Comparison of ENCODE assay signal across 9 mouse cellular contexts in genomic region chr11:116145481-116146293, GRCm38 (mm10). TPM values are rescaled to one million over a fixed set of nuclear protein-coding genes. Genes with fewer than 3 reads are reported as not detected.
DNase-seq lines count a peak whose midpoint lies in the region; ATAC-seq lines count a peak whose summit lies in the region.
"Had no signal": no experiment of that assay in that cellular context is flagged by ENCODE, and none has a peak within 500 bp of the region (broad histone marks: within the 10 kb centered on the region; RNA-seq: fewer than 3 reads in every experiment).

No protein-coding gene starts in this region.

- no peak for ATAC-seq in hindbrain, embryonic 13.5 days (ENCODE audit: low FRiP score)
- no peak for ATAC-seq in limb, embryonic 13.5 days (ENCODE audit: low FRiP score, low read depth)
- no peak for ATAC-seq in intestine, embryonic 16.5 days

- peak overlapping the region; percentile 48 for H3K27ac ChIP-seq in hindbrain, embryonic 13.5 days
- H3K27ac ChIP-seq in hindbrain, embryonic 10.5 days = no peak overlapping the region
- no peak overlapping the region for H3K27ac ChIP-seq in limb, embryonic 13.5 days
- H3K27ac ChIP-seq in intestine, embryonic 16.5 days (ENCODE audit: low read length) = no peak overlapping the region

- H3K36me3 ChIP-seq in hindbrain, embryonic 13.5 days = peaks cover 95% of the 10 kb centered on the region
- peaks cover 91% of the 10 kb centered on the region for H3K36me3 ChIP-seq in hindbrain, embryonic 10.5 days
- peaks cover 95% of the 10 kb centered on the region for H3K36me3 ChIP-seq in limb, embryonic 13.5 days
- peaks cover 11% of the 10 kb centered on the region for H3K36me3 ChIP-seq in intestine, embryonic 16.5 days (ENCODE audit: control insufficient read depth, insufficient read depth, low read length)

- WGBS in hindbrain, embryonic 13.5 days = 56% methylated on average over 18 of the region's 18 CpGs
- 56% methylated on average over 18 of the region's 18 CpGs for WGBS in hindbrain, embryonic 10.5 days
- WGBS in limb, embryonic 13.5 days = 63% methylated on average over 18 of the region's 18 CpGs
- WGBS in intestine, embryonic 16.5 days = 72% methylated on average over 18 of the region's 18 CpGs

- H3K9me3 ChIP-seq in hindbrain, embryonic 13.5 days = no peaks in the 10 kb centered on the region
- no peaks in the 10 kb centered on the region for H3K9me3 ChIP-seq in hindbrain, embryonic 10.5 days
- no peaks in the 10 kb centered on the region for H3K9me3 ChIP-seq in limb, embryonic 13.5 days
- H3K9me3 ChIP-seq in intestine, embryonic 16.5 days (ENCODE audit: control insufficient read depth, low read length) = no peaks in the 10 kb centered on the region

- no peaks in the 10 kb centered on the region for H3K27me3 ChIP-seq in hindbrain, embryonic 13.5 days
- no peaks in the 10 kb centered on the region for H3K27me3 ChIP-seq in hindbrain, embryonic 10.5 days (ENCODE audit: insufficient read depth, poor library complexity, severe bottlenecking)
- H3K27me3 ChIP-seq in limb, embryonic 13.5 days = no peaks in the 10 kb centered on the region
- H3K27me3 ChIP-seq in intestine, embryonic 16.5 days (replicated peaks; ENCODE audit: control insufficient read depth, insufficient read depth, low read length) = no peaks in the 10 kb centered on the region

- peaks cover 10% of the 10 kb centered on the region for H3K4me1 ChIP-seq in hindbrain, embryonic 13.5 days (replicated peaks)
- H3K4me1 ChIP-seq in hindbrain, embryonic 10.5 days (replicated peaks) = peaks cover 40% of the 10 kb centered on the region
- no peaks in the 10 kb centered on the region for H3K4me1 ChIP-seq in limb, embryonic 13.5 days
- H3K4me1 ChIP-seq in intestine, embryonic 16.5 days (ENCODE audit: control insufficient read depth, insufficient read depth, low read length) = no peaks in the 10 kb centered on the region

- no peak overlapping the region for H3K4me3 ChIP-seq in hindbrain, embryonic 13.5 days
- no peak overlapping the region for H3K4me3 ChIP-seq in hindbrain, embryonic 10.5 days
- no peak overlapping the region for H3K4me3 ChIP-seq in limb, embryonic 13.5 days
- no peak overlapping the region for H3K4me3 ChIP-seq in intestine, embryonic 16.5 days (ENCODE audit: low read length)

- no peak overlapping the region for H3K9ac ChIP-seq in hindbrain, embryonic 13.5 days
- 0 out of 2 replicates have a peak overlapping the region, but pooled peaks have one; percentile 21 for H3K9ac ChIP-seq in limb, embryonic 13.5 days
- H3K9ac ChIP-seq in intestine, embryonic 16.5 days (ENCODE audit: low read depth, low read length) = no peak overlapping the region

- no peak for DNase-seq in hindbrain, embryonic 10.5 days (ENCODE audit: low spot score)
- peak; percentile 32 for DNase-seq in urinary bladder, postnatal 14 days (ENCODE audit: low spot score)
- no peak for DNase-seq in urinary bladder, postnatal 36 days (ENCODE audit: low spot score in 2 of 2)
- DNase-seq in embryo, embryonic 10 days (ENCODE audit: low spot score) = no peak
- no peak for DNase-seq in adrenal gland, adult 2 months
- DNase-seq: gastrocnemius, postnatal 36 days had no signal

- H3K4me2 ChIP-seq in hindbrain, embryonic 13.5 days = no peak overlapping the region
- no peak overlapping the region for H3K4me2 ChIP-seq in limb, embryonic 13.5 days (replicated peaks)
- H3K4me2 ChIP-seq in intestine, embryonic 16.5 days (ENCODE audit: low read depth, low read length) = no peak overlapping the region

RNA-seq across cellular contexts. Expression of gene Mrpl38, which starts 7.0 kb away (rescaled TPM):
- 76.4 and 78.2 TPM in 2 replicates for polyA plus RNA-seq in hindbrain, embryonic 13.5 days (2015; fragmentation: Nextera tagmentation; extraction: Ambion mirVana)
- polyA plus RNA-seq in hindbrain, embryonic 10.5 days (2016; fragmentation: Nextera tagmentation; extraction: Ambion mirVana) = 108 and 114 TPM in 2 replicates
- polyA plus RNA-seq in limb, embryonic 13.5 days (2015; fragmentation: Nextera tagmentation; extraction: Ambion mirVana) = 86.0 and 86.3 TPM in 2 replicates
- 104 and 110 TPM in 2 replicates for polyA plus RNA-seq in intestine, embryonic 16.5 days (2015; fragmentation: Nextera tagmentation; extraction: Ambion mirVana)
- total RNA-seq in adrenal gland, adult 2 months (2021) = 100 to 1,000 TPM; 102 to 108 TPM
- polyA plus RNA-seq in adrenal gland, adult 2 months (2012; rRNA removed) = 134 and 167 TPM in 2 replicates

RNA-seq across cellular contexts. Expression of gene Trim65, which starts 14.8 kb away (rescaled TPM):
- polyA plus RNA-seq in hindbrain, embryonic 13.5 days (2015; fragmentation: Nextera tagmentation; extraction: Ambion mirVana) = 1.9 and 2.3 TPM in 2 replicates
- polyA plus RNA-seq in hindbrain, embryonic 10.5 days (2016; fragmentation: Nextera tagmentation; extraction: Ambion mirVana) = 1.8 and 2.0 TPM in 2 replicates
- 2.3 and 3.2 TPM in 2 replicates for polyA plus RNA-seq in limb, embryonic 13.5 days (2015; fragmentation: Nextera tagmentation; extraction: Ambion mirVana)
- polyA plus RNA-seq in intestine, embryonic 16.5 days (2015; fragmentation: Nextera tagmentation; extraction: Ambion mirVana) = 7.7 and 9.3 TPM in 2 replicates
- total RNA-seq in adrenal gland, adult 2 months (2021) = 10 to 100 TPM in 1 of 2 experiments, 1 to 10 TPM in 1; 9.5 to 11.8 TPM
- 15.9 and 16.0 TPM in 2 replicates for polyA plus RNA-seq in adrenal gland, adult 2 months (2012; rRNA removed)

RNA-seq across cellular contexts. Expression of gene Trim47, which starts 18.7 kb away (rescaled TPM):
- 3.9 and 4.5 TPM in 2 replicates for polyA plus RNA-seq in hindbrain, embryonic 13.5 days (2015; fragmentation: Nextera tagmentation; extraction: Ambion mirVana)
- polyA plus RNA-seq in hindbrain, embryonic 10.5 days (2016; fragmentation: Nextera tagmentation; extraction: Ambion mirVana) = 3.1 and 4.3 TPM in 2 replicates
- 15.7 and 15.9 TPM in 2 replicates for polyA plus RNA-seq in limb, embryonic 13.5 days (2015; fragmentation: Nextera tagmentation; extraction: Ambion mirVana)
- 13.9 and 14.7 TPM in 2 replicates for polyA plus RNA-seq in intestine, embryonic 16.5 days (2015; fragmentation: Nextera tagmentation; extraction: Ambion mirVana)
- total RNA-seq in adrenal gland, adult 2 months (2021) = 10 to 100 TPM; 10.3 to 17.9 TPM
- 49.1 and 68.9 TPM in 2 replicates for polyA plus RNA-seq in adrenal gland, adult 2 months (2012; rRNA removed)

RNA-seq across cellular contexts. Expression of gene Fbf1, which starts 22.3 kb away (rescaled TPM):
- polyA plus RNA-seq in hindbrain, embryonic 13.5 days (2015; fragmentation: Nextera tagmentation; extraction: Ambion mirVana) = 64.4 and 69.5 TPM in 2 replicates
- 59.2 and 62.8 TPM in 2 replicates for polyA plus RNA-seq in hindbrain, embryonic 10.5 days (2016; fragmentation: Nextera tagmentation; extraction: Ambion mirVana)
- 48.6 and 48.9 TPM in 2 replicates for polyA plus RNA-seq in limb, embryonic 13.5 days (2015; fragmentation: Nextera tagmentation; extraction: Ambion mirVana)
- polyA plus RNA-seq in intestine, embryonic 16.5 days (2015; fragmentation: Nextera tagmentation; extraction: Ambion mirVana) = 15.4 and 16.9 TPM in 2 replicates
- total RNA-seq in adrenal gland, adult 2 months (2021) = 10 to 100 TPM; 30.4 to 37.8 TPM
- 19.5 and 21.4 TPM in 2 replicates for polyA plus RNA-seq in adrenal gland, adult 2 months (2012; rRNA removed)

RNA-seq across cellular contexts. Expression of gene Ten1, which starts 53.0 kb away (rescaled TPM):
- polyA plus RNA-seq in hindbrain, embryonic 13.5 days (2015; fragmentation: Nextera tagmentation; extraction: Ambion mirVana) = 87.7 and 91.7 TPM in 2 replicates
- polyA plus RNA-seq in hindbrain, embryonic 10.5 days (2016; fragmentation: Nextera tagmentation; extraction: Ambion mirVana) = 68.5 and 78.9 TPM in 2 replicates
- 63.3 and 72.1 TPM in 2 replicates for polyA plus RNA-seq in limb, embryonic 13.5 days (2015; fragmentation: Nextera tagmentation; extraction: Ambion mirVana)
- 106 and 115 TPM in 2 replicates for polyA plus RNA-seq in intestine, embryonic 16.5 days (2015; fragmentation: Nextera tagmentation; extraction: Ambion mirVana)
- 10 to 100 TPM; 24.7 to 27.3 TPM for total RNA-seq in adrenal gland, adult 2 months (2021)
- polyA plus RNA-seq in adrenal gland, adult 2 months (2012; rRNA removed) = 15.0 and 16.2 TPM in 2 replicates
